Mouse (Mus musculus) spleen, postnatal 0 days (tissue): ENCODE measurements around the gene Dock2. TPM values are rescaled to one million over a fixed set of nuclear protein-coding genes. Genes with fewer than 3 reads are reported as not detected.

Source experiments
- polyA plus RNA-seq: library from polyadenylated mRNA; unstranded; fragments of >200 nt; fragmentation: Nextera tagmentation; extraction: Ambion mirVana; gene quantifications from 2 replicates; pipeline ENCODE4 v1.2.1, GENCODE M21; 2015

Dock2 gene
- polyA plus RNA-seq = 9.6 and 12.9 TPM in 2 replicates

GRCm38 (mm10) chr11:34783587-34784043 lies at the start of gene Dock2:
TSS of gene Dock2 (minus strand) at chr11:34783892.

GRCm38 (mm10) chr11:34314534-34315379 lies 468.9 kb downstream of the Dock2 start, which contains the start of gene Fam196b:
TSS of gene Fam196b (plus strand) at chr11:34314822.

GRCm38 (mm10) chr11:34207989-34208388 lies 575.7 kb downstream of the Dock2 start, which contains the start of gene Foxi1:
TSS of gene Foxi1 (minus strand) at chr11:34208089.

Other genes with a start within 250 kb of the Dock2 start
- gene Spdl1, start 49.7 kb upstream of the Dock2 start, polyA plus RNA-seq = 12.5 and 12.6 TPM in 2 replicates